Mouse (Mus musculus) kidney, postnatal 0 days (tissue): ENCODE results near the gene Plaur. TPM values are rescaled to one million over a fixed set of nuclear protein-coding genes. Genes with fewer than 3 reads are reported as not detected.
"Not testable (repeated sequence)": the region's sequence is repeated elsewhere in the genome, so short reads cannot be mapped to it uniquely, and the experiment has no call there.

Experiments used
- ATAC-seq: fragments of 200-750 bp; cut with Nextera tagmentation; replicated peaks from 2 replicates; pipeline ENCODE4 v1.8.0; 2017; ENCODE audit warnings: low read depth, moderate number of reproducible peaks, moderate TSS enrichment, moderate library complexity; ENCODE audit not compliant: low FRiP score
- DNase-seq: peaks from one replicate; pipeline ENCODE4 v3.0.0-alpha.2; 2016; ENCODE audit warnings: low spot score
- H3K27ac ChIP-seq: fragments of 300-500 bp; sonication (generic); 2 replicates; pipeline ENCODE4 v1.5.1; 2014; ENCODE audit warnings: mild to moderate bottlenecking
- H3K27me3 ChIP-seq: fragments of 300-500 bp; sonication (generic); 2 replicates; pipeline ENCODE4 v1.6.1; 2014; ENCODE audit warnings: low read length, mixed read lengths; ENCODE audit not compliant: insufficient read depth
- H3K36me3 ChIP-seq: fragments of 300-500 bp; sonication (generic); 2 replicates; pipeline ENCODE4 v1.6.1; 2014; ENCODE audit warnings: low read length, mixed read lengths; ENCODE audit not compliant: insufficient read depth
- H3K4me1 ChIP-seq: fragments of 300-500 bp; sonication (generic); replicated peaks from 2 replicates; pipeline ENCODE4 v1.6.1; 2014; ENCODE audit warnings: antibody characterized with exemption, low read length, mixed read lengths; ENCODE audit not compliant: insufficient read depth
- H3K4me2 ChIP-seq: fragments of 300-500 bp; sonication (generic); 2 replicates; pipeline ENCODE4 v1.6.1; 2014; ENCODE audit warnings: mild to moderate bottlenecking, low read length, moderate library complexity, mixed read lengths
- H3K4me3 ChIP-seq: fragments of 300-500 bp; sonication (generic); replicated peaks from 2 replicates; pipeline ENCODE4 v1.5.1; 2014; ENCODE audit warnings: low read depth, low read length
- H3K9ac ChIP-seq: fragments of 300-500 bp; sonication (generic); 2 replicates; pipeline ENCODE4 v1.6.1; 2014; ENCODE audit warnings: low read depth, low read length
- H3K9me3 ChIP-seq: fragments of 300-500 bp; sonication (generic); replicated peaks from 2 replicates; pipeline ENCODE4 v1.6.1; 2016; ENCODE audit warnings: low read length, inconsistent platforms, mixed read lengths
- CTCF ChIP-seq: IDR thresholded peaks from 2 replicates; pipeline ENCODE4 v1.5.1; 2016; ENCODE audit warnings: antibody characterized with exemption, low read depth, mild to moderate bottlenecking, moderate library complexity
- WGBS: fragments of 180-500 bp; shearing (Covaris S2); extraction: QIAGEN DNeasy Blood & Tissue Kit; methylation state at CpG from one replicate; pipeline ENCODE4 v1.1.7; 2014; 5-methylcytosine and 5-hydroxymethylcytosine counted together
- polyA plus RNA-seq: library from polyadenylated mRNA; unstranded; fragments of >200 nt; fragmentation: Nextera tagmentation; extraction: Ambion mirVana; gene quantifications from 2 replicates; pipeline ENCODE4 v1.2.1, GENCODE M21; 2015

The Plaur gene
- polyA plus RNA-seq, 1 experiment from 2014 or later, result 11.5 TPM

- no peak for DNase-seq
These were observed 18.7 kb downstream of the Plaur start for GRCm38 (mm10) chr7:24480986-24481473.

GRCm38 (mm10) chr7:24481474-24482207 lies 19.4 kb downstream of the Plaur start, which contains the start of gene Cadm4:
TSS of gene Cadm4 (plus strand) at chr7:24482023.
- Histone ChIP-seq H3K36me3 (no peaks in the 10 kb centered on the region), H3K4me3 (peak within 1 kb of the TSS; percentile 64), H3K9ac (peak within 1 kb of the TSS; percentile 69), H3K4me1 (0 out of 2 replicates have a peak, but pooled peaks cover 4% of the 10 kb centered on the region), H3K27me3 (no peaks in the 10 kb centered on the region; the same call in 1 of the 2 replicates), H3K4me2 (peak within 1 kb of the TSS; percentile 97), H3K9me3 (no peaks in the 10 kb centered on the region), H3K27ac (no peak within 1 kb of the TSS)
- under 1% methylated on average over 76 of the region's 83 CpGs for WGBS
- DNase-seq, result peak; percentile 81
- TF ChIP-seq CTCF, result no peak
- peak; percentile 85 for ATAC-seq

More at GRCm38 (mm10) chr7:24480986-24481473, 18.7 kb downstream of the Plaur start:
- TF ChIP-seq CTCF, result no peak
- WGBS, result 12% methylated on average over 14 of the region's 14 CpGs
- Histone ChIP-seq H3K27ac (no peak overlapping the region), H3K27me3 (no peaks in the 10 kb centered on the region; the same call in 1 of the 2 replicates), H3K36me3 (no peaks in the 10 kb centered on the region), H3K4me3 (peak overlapping the region; percentile 64), H3K4me2 (peak overlapping the region; percentile 97), H3K4me1 (0 out of 2 replicates have a peak, but pooled peaks cover 4% of the 10 kb centered on the region), H3K9ac (peak overlapping the region; percentile 69; the same call in 1 of the 2 replicates), H3K9me3 (no peaks in the 10 kb centered on the region)
- ATAC-seq, result peak; percentile 14; the same call in 1 of the 2 replicates

GRCm38 (mm10) chr7:24482208-24483020 lies 20.1 kb downstream of the Plaur start:
- H3K4me2 ChIP-seq, result peak overlapping the region; percentile 97
- peak overlapping the region; percentile 69 for H3K9ac ChIP-seq
- H3K27me3 ChIP-seq, result no peaks in the 10 kb centered on the region; the same call in 1 of the 2 replicates
- 2% methylated on average over 22 of the region's 38 CpGs for WGBS
- TF ChIP-seq CTCF, result no peak
- no peak for DNase-seq
- H3K36me3 ChIP-seq, result no peaks in the 10 kb centered on the region
- H3K27ac ChIP-seq, result no peak overlapping the region
- no peaks in the 10 kb centered on the region for H3K9me3 ChIP-seq
- 0 out of 2 replicates have a peak, but pooled peaks cover 4% of the 10 kb centered on the region for H3K4me1 ChIP-seq
- ATAC-seq, result no peak
- peak overlapping the region; percentile 64 for H3K4me3 ChIP-seq

GRCm38 (mm10) chr7:24483291-24483690 lies 21.0 kb downstream of the Plaur start:
- H3K9me3 ChIP-seq, H3K36me3 ChIP-seq, H3K4me1 ChIP-seq, DNase-seq, H3K27ac ChIP-seq, H3K9ac ChIP-seq, ATAC-seq, H3K27me3 ChIP-seq, H3K4me3 ChIP-seq: not testable (repeated sequence)
- H3K4me2 ChIP-seq, result 0 out of 2 replicates have a peak overlapping the region, but pooled peaks have one; percentile 97
- 39% methylated on average over 6 of the region's 6 CpGs for WGBS

GRCm38 (mm10) chr7:24485481-24485880 lies 23.2 kb downstream of the Plaur start:
- Histone ChIP-seq H3K36me3 (no peaks in the 10 kb centered on the region), H3K4me3 (no peak overlapping the region), H3K4me1 (0 out of 2 replicates have a peak, but pooled peaks cover 4% of the 10 kb centered on the region), H3K4me2 (no peak overlapping the region), H3K27ac (no peak overlapping the region), H3K27me3 (no peaks in the 10 kb centered on the region), H3K9ac (no peak overlapping the region), H3K9me3 (no peaks in the 10 kb centered on the region)
- DNase-seq, result no peak
- 81% methylated on average over 9 of the region's 9 CpGs for WGBS
- TF ChIP-seq CTCF, result no peak
- no peak for ATAC-seq

GRCm38 (mm10) chr7:24486654-24487130 lies 24.4 kb downstream of the Plaur start:
- no peak overlapping the region for H3K4me3 ChIP-seq
- TF ChIP-seq CTCF, result no peak
- H3K27me3 ChIP-seq, result no peaks in the 10 kb centered on the region
- H3K36me3 ChIP-seq, result no peaks in the 10 kb centered on the region
- DNase-seq, result no peak
- no peak for ATAC-seq
- 28% methylated on average over 9 of the region's 9 CpGs for WGBS
- no peaks in the 10 kb centered on the region for H3K4me1 ChIP-seq
- H3K9me3 ChIP-seq, result no peaks in the 10 kb centered on the region
- H3K4me2 ChIP-seq, result no peak overlapping the region
- H3K27ac ChIP-seq, result peak overlapping the region; percentile 16; the same call in 1 of the 2 replicates
- no peak overlapping the region for H3K9ac ChIP-seq
